ENCODE assay signal across 11 mouse cellular contexts in genomic region chr17:26611328-26611727, GRCm38 (mm10). TPM values are rescaled to one million over a fixed set of nuclear protein-coding genes. Genes with fewer than 3 reads are reported as not detected.
DNase-seq lines count a peak whose midpoint lies in the region; ATAC-seq and TF ChIP-seq lines count a peak whose summit lies in the region.
"Had no signal": no experiment of that assay in that cellular context is flagged by ENCODE, and none has a peak within 500 bp of the region (broad histone marks: within the 10 kb centered on the region; RNA-seq: fewer than 3 reads in every experiment).

No protein-coding gene starts in this region.

- no peak for TF ChIP-seq CTCF in embryonic fibroblast, embryonic 13.5 days (IDR thresholded peaks at IDR 0.05; ENCODE audit: borderline replicate concordance, insufficient read depth, low read length)

- H3K36me3 ChIP-seq in limb, embryonic 15.5 days, result peaks cover 50% of the 10 kb centered on the region
- peaks cover 91% of the 10 kb centered on the region for H3K36me3 ChIP-seq in limb, embryonic 10.5 days

- 72% methylated on average over 7 of the region's 7 CpGs for WGBS in limb, embryonic 15.5 days
- WGBS in limb, embryonic 10.5 days, result 86% methylated on average over 7 of the region's 7 CpGs

- no peak overlapping the region for H3K4me3 ChIP-seq in limb, embryonic 15.5 days
- no peak overlapping the region for H3K4me3 ChIP-seq in limb, embryonic 10.5 days
- no peak overlapping the region for H3K4me3 ChIP-seq in embryonic fibroblast, embryonic 13.5 days (ENCODE audit: insufficient read depth, low read length)
- H3K4me3 ChIP-seq: neural tube, embryonic 13.5 days had no signal

- no peak for ATAC-seq in limb, embryonic 15.5 days (ENCODE audit: insufficient number of reproducible peaks, low FRiP score, low TSS enrichment, low read depth)

- H3K27me3 ChIP-seq in limb, embryonic 15.5 days, result no peaks in the 10 kb centered on the region
- no peaks in the 10 kb centered on the region for H3K27me3 ChIP-seq in limb, embryonic 10.5 days (ENCODE audit: low read depth, poor library complexity, severe bottlenecking)
- H3K27me3 ChIP-seq: neural tube, embryonic 13.5 days had no signal

- no peaks in the 10 kb centered on the region for H3K9me3 ChIP-seq in limb, embryonic 15.5 days
- no peaks in the 10 kb centered on the region for H3K9me3 ChIP-seq in limb, embryonic 10.5 days (replicated peaks)
- H3K9me3 ChIP-seq: neural tube, embryonic 13.5 days had no signal

- no peak for TF ChIP-seq POLR2A in embryonic fibroblast, embryonic 13.5 days (IDR thresholded peaks at IDR 0.05; ENCODE audit: low read depth, low read length)

- DNase-seq in adrenal gland, adult (ENCODE audit: inconsistent age in 2 of 2, low spot score in 1 of 2), result peak; percentile 81 to 91
- no peak for DNase-seq in adrenal gland, adult 18-20 months (ENCODE audit: low spot score in 2 of 2)
- DNase-seq in limb, embryonic 10.5 days (ENCODE audit: low spot score), result no peak
- peak; percentile 56 for DNase-seq in lung, postnatal 14 days
- no peak for DNase-seq in cerebellum, postnatal 14 days
- no peak for DNase-seq in embryo, embryonic 9.5 days (ENCODE audit: extremely low spot score)
- DNase-seq: kidney, postnatal 14 days had no signal

- no peak overlapping the region for H3K4me2 ChIP-seq in limb, embryonic 15.5 days
- H3K4me2 ChIP-seq: neural tube, embryonic 13.5 days had no signal

- H3K9ac ChIP-seq in limb, embryonic 15.5 days, result no peak overlapping the region
- H3K9ac ChIP-seq: neural tube, embryonic 13.5 days had no signal

- H3K4me1 ChIP-seq in limb, embryonic 15.5 days, result peaks cover 23% of the 10 kb centered on the region
- peaks cover 5% of the 10 kb centered on the region; the same call in 1 of the 2 replicates for H3K4me1 ChIP-seq in limb, embryonic 10.5 days
- peaks cover 27% of the 10 kb centered on the region for H3K4me1 ChIP-seq in embryonic fibroblast, embryonic 13.5 days (ENCODE audit: control insufficient read depth, insufficient read depth, low read length)
- H3K4me1 ChIP-seq: neural tube, embryonic 13.5 days had no signal

- peak overlapping the region; percentile 43; the same call in 1 of the 2 replicates for H3K27ac ChIP-seq in limb, embryonic 15.5 days
- H3K27ac ChIP-seq in limb, embryonic 10.5 days, result no peak overlapping the region
- H3K27ac ChIP-seq in embryonic fibroblast, embryonic 13.5 days (ENCODE audit: insufficient read depth, low read length), result peak overlapping the region; percentile 52
- H3K27ac ChIP-seq: macrophage; neural tube, embryonic 13.5 days had no signal

RNA-seq across cellular contexts. Expression of gene Dusp1, which starts 49.4 kb away (rescaled TPM):
- total RNA-seq in adrenal gland, adult 18-20 months (2021), result 10 to 100 TPM; 48.7 to 56.1 TPM
- polyA plus RNA-seq in limb, embryonic 15.5 days (2015; fragmentation: Nextera tagmentation; extraction: Ambion mirVana), result 27.3 and 32.5 TPM in 2 replicates
- polyA plus RNA-seq in limb, embryonic 10.5 days (2016; fragmentation: Nextera tagmentation; extraction: Ambion mirVana), result 23.5 and 26.1 TPM in 2 replicates
- 36.3 and 60.1 TPM in 2 replicates for polyA plus RNA-seq in embryonic fibroblast, embryonic 13.5 days (2011; ENCODE audit: insufficient read length, low read depth, missing spikeins)

RNA-seq across cellular contexts. Expression of gene Ergic1, which starts 50.0 kb away (rescaled TPM):
- total RNA-seq in adrenal gland, adult 18-20 months (2021), result 100 to 1,000 TPM; 159 to 166 TPM
- 122 and 130 TPM in 2 replicates for polyA plus RNA-seq in limb, embryonic 15.5 days (2015; fragmentation: Nextera tagmentation; extraction: Ambion mirVana)
- polyA plus RNA-seq in limb, embryonic 10.5 days (2016; fragmentation: Nextera tagmentation; extraction: Ambion mirVana), result 114 and 121 TPM in 2 replicates
- 376 and 420 TPM in 2 replicates for polyA plus RNA-seq in embryonic fibroblast, embryonic 13.5 days (2011; ENCODE audit: insufficient read length, low read depth, missing spikeins)

RNA-seq across cellular contexts. Expression of gene Atp6v0e, which starts 51.7 kb away (rescaled TPM):
- 100 to 1,000 TPM; 215 to 234 TPM for total RNA-seq in adrenal gland, adult 18-20 months (2021)
- 247 and 248 TPM in 2 replicates for polyA plus RNA-seq in limb, embryonic 15.5 days (2015; fragmentation: Nextera tagmentation; extraction: Ambion mirVana)
- 104 and 107 TPM in 2 replicates for polyA plus RNA-seq in limb, embryonic 10.5 days (2016; fragmentation: Nextera tagmentation; extraction: Ambion mirVana)
- polyA plus RNA-seq in embryonic fibroblast, embryonic 13.5 days (2011; ENCODE audit: insufficient read length, low read depth, missing spikeins), result 174 and 192 TPM in 2 replicates

Comparison
In these comparisons a context has a peak if more than half of its experiments do, and no peak if none do; other contexts are left out.
1. DNase-seq: peak in adrenal gland, adult (2 of 2) and lung, postnatal 14 days (single experiment); none in adrenal gland, adult 18-20 months (0 of 2), limb, embryonic 10.5 days (single experiment), cerebellum, postnatal 14 days (0 of 2) and embryo, embryonic 9.5 days (single experiment).